Mouse (Mus musculus): ENCODE measurements around the gene Plekha1.

Plekha1 gene

DNA sequence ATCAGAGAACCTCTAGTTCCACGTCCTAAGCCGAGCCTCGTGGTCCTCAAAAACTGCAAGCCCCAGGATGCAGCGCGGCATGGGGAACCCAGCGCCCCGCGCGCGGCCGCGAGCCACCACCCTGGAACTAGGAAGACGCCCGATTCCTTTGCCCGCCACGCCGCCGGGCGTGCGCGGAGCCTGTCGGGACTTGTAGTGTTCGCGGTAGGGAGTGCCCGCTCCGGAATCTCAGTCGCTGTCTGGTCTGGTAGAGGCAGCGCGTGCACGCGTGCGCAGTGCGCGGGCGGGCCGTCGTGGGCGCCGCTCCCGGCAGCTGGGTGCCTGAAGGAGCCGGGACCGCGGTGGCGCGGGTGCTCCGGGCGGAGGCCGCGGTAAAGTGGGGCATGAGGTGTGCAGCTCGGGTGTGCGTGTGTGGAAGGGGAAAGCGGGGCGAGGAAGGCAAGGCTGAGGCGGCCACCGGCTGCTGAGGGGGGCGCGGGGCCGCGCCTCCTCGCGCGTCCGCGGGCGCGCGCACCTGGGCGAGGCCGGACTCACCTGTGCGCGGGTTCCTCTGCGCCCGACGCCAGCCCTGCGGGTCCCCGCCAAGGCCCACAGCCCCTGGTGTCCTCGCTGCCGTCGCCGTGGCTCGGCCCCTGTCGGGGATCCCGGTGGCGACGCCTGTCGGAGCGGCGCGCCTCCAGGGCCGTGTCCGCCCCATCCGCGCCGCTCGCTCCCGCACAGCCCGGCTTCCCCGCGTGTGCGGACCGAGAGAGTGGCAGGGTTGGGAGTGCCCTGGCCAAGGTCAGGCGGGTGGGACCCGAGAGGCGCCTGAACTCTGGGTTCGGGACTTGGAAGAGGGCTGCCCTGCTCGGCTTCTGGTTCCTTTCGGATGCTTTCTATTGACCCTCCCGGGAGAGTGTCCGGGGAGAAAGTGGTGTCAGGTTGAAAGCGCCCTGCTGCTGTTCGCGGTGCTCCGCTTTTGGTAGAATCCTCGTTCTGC is at the start of gene Plekha1:
Plekha1 (plus strand) TSS at position 144 of the 979 bp plus-strand sequence.
- in situ Hi-C loops (cut with MboI; ENCODE audit: low pct_unique_long_range_greater_than_20kb in 1 of 2, low sequenced_read_pairs in 2 of 2, unreplicated experiment in 1 of 2), result no loop called here

GRCm38 (mm10) chr7:130816243-130816642 is 49.3 kb upstream of the Plekha1 start:
- in situ Hi-C loops (cut with MboI; ENCODE audit: low pct_unique_long_range_greater_than_20kb in 1 of 2, low sequenced_read_pairs in 2 of 2, unreplicated experiment in 1 of 2), result no loop called here

DNA sequence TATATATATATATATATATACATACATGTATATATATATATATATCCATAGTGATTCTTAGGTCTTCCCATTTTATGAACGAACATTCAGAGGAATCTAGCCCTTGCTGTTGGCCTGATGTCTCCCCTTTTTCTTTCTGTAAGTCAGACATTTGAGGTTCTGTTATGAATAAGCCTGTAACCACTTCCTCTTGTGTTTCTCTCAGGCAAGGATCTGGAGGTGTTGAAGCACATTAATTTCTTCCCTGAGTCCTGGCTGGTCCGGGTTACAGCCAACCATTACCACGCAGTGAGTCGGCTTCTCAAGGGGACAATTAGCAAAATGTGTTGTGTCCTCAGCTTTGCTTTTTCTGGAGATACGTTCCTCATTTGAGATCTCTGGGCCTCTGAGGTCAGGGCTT is 46.7 kb upstream of the Plekha1 start:
- in situ Hi-C loops (cut with MboI; ENCODE audit: low pct_unique_long_range_greater_than_20kb in 1 of 2, low sequenced_read_pairs in 2 of 2, unreplicated experiment in 1 of 2), result no loop called here

DNA sequence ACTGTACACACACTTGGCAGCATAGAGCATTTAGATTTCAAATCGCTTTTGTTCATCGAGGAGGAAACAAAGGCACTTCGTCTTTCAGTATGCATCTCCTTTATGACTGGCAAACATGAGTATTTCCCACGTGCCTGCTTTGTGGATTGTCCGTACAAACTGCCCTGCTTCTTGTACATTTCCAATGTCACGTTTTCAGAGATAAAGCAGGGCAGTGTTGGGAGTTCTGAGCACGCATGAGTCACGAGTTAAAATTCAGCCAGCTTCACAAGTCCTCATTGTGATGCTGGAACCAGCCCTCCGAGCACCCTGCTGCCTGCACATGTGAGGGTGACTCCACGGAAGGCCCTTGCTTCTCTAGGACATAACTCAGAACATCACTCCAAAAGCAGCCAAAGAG is 45.9 kb upstream of the Plekha1 start:
- in situ Hi-C loops (cut with MboI; ENCODE audit: low pct_unique_long_range_greater_than_20kb in 1 of 2, low sequenced_read_pairs in 2 of 2, unreplicated experiment in 1 of 2), result loop anchor here (10.0 kb wide), 1 partner anchor 95 kb away; no protein-coding TSS in a partner anchor

GRCm38 (mm10) chr7:130823992-130824391 is 41.6 kb upstream of the Plekha1 start:
- in situ Hi-C loops (cut with MboI; ENCODE audit: low pct_unique_long_range_greater_than_20kb in 1 of 2, low sequenced_read_pairs in 2 of 2, unreplicated experiment in 1 of 2), result loop anchor here (10.0 kb wide), 1 partner anchor 91 kb away; no protein-coding TSS in a partner anchor

GRCm38 (mm10) chr7:130826343-130826742 is 39.2 kb upstream of the Plekha1 start:
- in situ Hi-C loops (cut with MboI; ENCODE audit: low pct_unique_long_range_greater_than_20kb in 1 of 2, low sequenced_read_pairs in 2 of 2, unreplicated experiment in 1 of 2), result loop anchor here (10.0 kb wide), 1 partner anchor 88 kb away; no protein-coding TSS in a partner anchor

GRCm38 (mm10) chr7:130827431-130827830 is 38.1 kb upstream of the Plekha1 start:
- in situ Hi-C loops (cut with MboI; ENCODE audit: low pct_unique_long_range_greater_than_20kb in 1 of 2, low sequenced_read_pairs in 2 of 2, unreplicated experiment in 1 of 2), result loop anchor here (10.0 kb wide), 1 partner anchor 87 kb away; no protein-coding TSS in a partner anchor

DNA sequence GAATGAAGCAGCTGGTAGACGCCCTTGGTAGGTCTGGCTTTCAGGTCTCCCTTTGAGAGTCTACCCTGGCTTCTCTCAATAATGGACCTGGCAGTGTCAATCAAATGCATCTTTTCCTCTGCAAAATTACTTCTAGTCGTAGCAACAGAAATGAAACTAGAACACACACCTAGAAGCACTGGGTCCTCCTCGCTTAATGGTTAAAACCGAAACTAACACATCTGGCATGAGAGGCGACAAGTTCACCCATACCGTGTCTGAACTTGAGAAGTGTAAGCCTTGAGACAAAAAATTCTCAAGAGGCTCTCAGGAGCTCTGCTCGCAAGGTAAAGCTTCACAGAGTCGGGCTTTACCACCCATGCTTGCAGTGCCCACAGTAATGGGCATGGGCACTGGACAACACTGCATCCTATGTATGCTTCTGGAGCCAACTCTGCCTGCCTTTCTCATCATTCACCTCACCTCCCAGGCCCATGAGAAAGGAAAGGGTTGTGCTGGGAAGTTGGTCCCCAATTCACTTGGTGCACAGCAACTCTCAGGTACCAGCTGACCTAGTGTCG is 37.6 kb upstream of the Plekha1 start:
- in situ Hi-C loops (cut with MboI; ENCODE audit: low pct_unique_long_range_greater_than_20kb in 1 of 2, low sequenced_read_pairs in 2 of 2, unreplicated experiment in 1 of 2), result loop anchor here (10.0 kb wide), 1 partner anchor 87 kb away; no protein-coding TSS in a partner anchor

DNA sequence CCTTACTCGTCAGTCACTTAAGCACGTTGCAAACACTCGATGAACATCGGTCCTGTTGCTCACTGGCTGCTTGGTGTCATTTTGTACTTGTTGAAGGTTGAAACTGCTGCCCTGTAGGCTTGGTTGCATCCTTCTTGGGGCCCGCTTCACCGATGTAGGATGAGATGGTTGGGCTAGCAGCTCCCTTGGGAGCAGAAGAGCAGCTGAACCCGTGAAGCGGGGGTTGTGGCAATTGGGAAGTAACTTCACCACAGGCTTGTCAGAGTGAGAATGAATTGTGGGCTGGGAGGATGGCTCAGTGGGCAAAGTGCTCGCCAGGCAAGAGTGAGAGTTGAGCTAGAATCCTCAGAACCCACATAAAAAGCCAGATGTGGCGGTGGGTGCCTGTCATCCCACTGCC is 37.1 kb upstream of the Plekha1 start:
- in situ Hi-C loops (cut with MboI; ENCODE audit: low pct_unique_long_range_greater_than_20kb in 1 of 2, low sequenced_read_pairs in 2 of 2, unreplicated experiment in 1 of 2), result loop anchor here (10.0 kb wide), 1 partner anchor 86 kb away; no protein-coding TSS in a partner anchor

DNA sequence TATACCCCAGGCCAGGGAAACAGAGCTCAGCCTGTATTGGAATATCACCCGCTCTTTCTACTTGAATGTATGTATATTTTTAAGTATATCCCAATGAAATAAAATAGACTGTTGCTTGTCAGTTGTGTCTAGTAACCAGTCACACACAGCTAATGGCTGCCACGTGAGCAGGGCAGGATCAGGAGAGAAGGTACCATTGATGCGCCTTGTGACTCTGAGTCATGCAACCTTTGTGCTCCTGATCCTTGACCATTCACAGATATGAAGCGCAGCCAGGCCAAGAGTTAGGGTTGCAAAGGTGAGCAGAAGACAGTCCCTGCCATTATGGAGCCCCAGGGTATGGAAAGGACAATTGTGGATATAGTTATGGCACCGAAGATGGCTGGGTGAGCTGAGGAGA is 34.0 kb upstream of the Plekha1 start:
- in situ Hi-C loops (cut with MboI; ENCODE audit: low pct_unique_long_range_greater_than_20kb in 1 of 2, low sequenced_read_pairs in 2 of 2, unreplicated experiment in 1 of 2), result no loop called here

DNA sequence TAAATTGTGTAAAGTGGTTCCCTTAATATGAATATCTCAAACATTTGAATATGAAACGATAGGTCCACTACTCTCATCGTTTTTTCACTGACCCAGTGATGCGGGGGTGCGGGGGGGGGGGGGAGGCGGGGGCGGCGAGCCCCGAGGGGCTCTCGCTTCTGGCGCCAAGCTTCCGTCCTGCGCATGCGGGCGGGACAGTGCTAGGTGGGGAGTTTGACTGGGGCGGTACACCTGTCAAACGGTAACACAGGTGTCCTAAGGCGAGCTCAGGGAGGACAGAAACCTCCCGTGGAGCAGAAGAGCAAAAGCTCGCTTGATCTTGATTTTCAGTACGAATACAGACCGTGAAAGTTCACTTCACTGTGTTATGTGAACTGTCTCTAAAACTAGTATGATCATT is 31.3 kb upstream of the Plekha1 start:
- in situ Hi-C loops (cut with MboI; ENCODE audit: low pct_unique_long_range_greater_than_20kb in 1 of 2, low sequenced_read_pairs in 2 of 2, unreplicated experiment in 1 of 2), result no loop called here

DNA sequence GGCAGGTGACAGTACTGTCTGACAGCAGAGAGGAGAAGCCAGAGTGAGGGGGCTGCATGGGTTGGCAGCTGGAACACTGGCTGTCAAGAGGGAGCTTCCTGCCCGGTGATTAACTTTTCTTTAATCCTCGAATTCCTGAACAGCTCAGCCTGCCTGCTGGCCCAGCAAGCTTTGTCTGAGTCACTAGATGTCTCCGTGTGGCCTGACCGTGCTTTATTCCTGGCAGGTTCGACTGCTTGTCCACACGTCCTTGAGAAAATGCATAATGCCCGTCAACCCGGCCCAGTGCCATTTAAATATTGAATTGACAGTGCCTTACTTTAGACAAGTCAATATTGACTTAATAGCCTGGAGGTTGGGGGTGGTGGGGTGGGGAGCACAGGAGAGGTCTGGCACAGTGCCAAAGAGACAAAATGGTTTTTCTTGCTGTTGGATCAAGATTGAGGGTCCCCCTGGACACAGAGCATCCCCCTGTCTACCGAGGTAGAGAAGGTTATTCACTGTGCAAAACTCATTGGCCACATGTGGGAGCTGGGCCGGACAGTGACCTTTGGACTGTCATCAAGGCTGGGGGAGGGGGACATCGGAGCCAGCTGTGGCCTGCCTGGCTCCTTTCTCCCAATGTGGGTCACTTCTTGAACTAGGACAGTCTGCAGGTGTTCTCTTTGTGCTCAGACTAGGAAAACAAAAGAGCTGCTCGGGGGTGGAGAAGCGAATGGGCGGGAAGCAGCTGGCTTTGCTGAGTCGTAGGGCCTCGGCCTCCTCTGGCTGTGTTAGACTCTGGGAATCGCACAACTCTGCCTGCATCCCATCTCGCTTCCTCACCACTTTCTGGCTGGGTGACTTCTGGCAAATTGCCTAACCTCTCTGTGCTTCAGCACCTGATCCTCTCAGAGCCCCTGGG is 30.3 kb upstream of the Plekha1 start:
- in situ Hi-C loops (cut with MboI; ENCODE audit: low pct_unique_long_range_greater_than_20kb in 1 of 2, low sequenced_read_pairs in 2 of 2, unreplicated experiment in 1 of 2), result no loop called here

GRCm38 (mm10) chr7:130836066-130836465 is 29.5 kb upstream of the Plekha1 start:
- in situ Hi-C loops (cut with MboI; ENCODE audit: low pct_unique_long_range_greater_than_20kb in 1 of 2, low sequenced_read_pairs in 2 of 2, unreplicated experiment in 1 of 2), result no loop called here

GRCm38 (mm10) chr7:130837941-130838657 is 27.5 kb upstream of the Plekha1 start:
- in situ Hi-C loops (cut with MboI; ENCODE audit: low pct_unique_long_range_greater_than_20kb in 1 of 2, low sequenced_read_pairs in 2 of 2, unreplicated experiment in 1 of 2), result no loop called here

- in situ Hi-C loops (cut with MboI; ENCODE audit: low pct_unique_long_range_greater_than_20kb in 1 of 2, low sequenced_read_pairs in 2 of 2, unreplicated experiment in 1 of 2), result no loop called here
These were observed 26.9 kb upstream of the Plekha1 start for GRCm38 (mm10) chr7:130838658-130839025.

DNA sequence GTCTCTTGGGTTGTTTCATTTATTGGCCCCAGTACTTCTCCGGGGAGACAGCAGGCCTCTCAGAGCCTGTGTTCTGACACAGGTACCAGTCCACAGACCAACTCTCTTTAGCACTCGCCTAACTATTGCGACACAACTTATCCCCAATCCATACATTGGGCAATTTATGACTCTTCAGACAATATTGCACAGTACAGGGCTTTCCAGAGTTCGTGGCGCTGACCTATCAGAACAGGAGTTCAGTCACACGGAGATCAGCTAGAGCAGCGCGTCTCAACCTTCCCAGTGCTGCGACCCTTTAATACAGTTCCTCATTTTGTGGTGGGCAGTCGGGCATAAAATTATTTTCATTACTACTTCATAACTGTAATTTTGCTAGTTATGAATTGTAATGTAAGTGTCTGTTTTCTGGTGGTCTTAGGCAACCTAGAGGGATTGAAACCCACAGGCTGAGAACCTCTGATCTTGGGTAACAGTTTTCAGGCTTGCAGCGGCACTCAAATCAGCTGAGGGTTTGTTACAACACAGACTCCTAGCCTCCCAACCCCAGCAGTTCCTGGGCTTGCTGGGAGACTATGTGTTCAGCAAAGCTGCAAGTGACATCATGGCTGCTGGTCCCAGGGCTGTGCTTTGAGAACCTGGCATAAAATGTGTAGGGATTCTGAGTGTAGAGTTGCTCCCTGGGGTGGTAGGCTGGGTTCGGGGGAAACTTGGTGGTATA is 26.0 kb upstream of the Plekha1 start:
- in situ Hi-C loops (cut with MboI; ENCODE audit: low pct_unique_long_range_greater_than_20kb in 1 of 2, low sequenced_read_pairs in 2 of 2, unreplicated experiment in 1 of 2), result no loop called here

GRCm38 (mm10) chr7:130847164-130847718 is 18.3 kb upstream of the Plekha1 start:
- in situ Hi-C loops (cut with MboI; ENCODE audit: low pct_unique_long_range_greater_than_20kb in 1 of 2, low sequenced_read_pairs in 2 of 2, unreplicated experiment in 1 of 2), result no loop called here

All from mouse embryonic stem cell (cell line).